Mouse (Mus musculus) heart, postnatal 0 days (tissue): ENCODE data around the gene Cst7. TPM values are rescaled to one million over a fixed set of nuclear protein-coding genes. Genes with fewer than 3 reads are reported as not detected.
"Not testable (repeated sequence)": the region's sequence is repeated elsewhere in the genome, so short reads cannot be mapped to it uniquely, and the experiment has no call there.

Source experiments
- ATAC-seq: fragments of 200-750 bp; cut with Nextera tagmentation; 2 replicates; pipeline ENCODE4 v1.8.0; 2017; ENCODE audit warnings: low read depth, moderate number of reproducible peaks, moderate library complexity; ENCODE audit not compliant: insufficient read depth
- DNase-seq: peaks from one replicate; pipeline ENCODE4 v3.0.0-alpha.2; 2016; ENCODE audit warnings: low spot score
- H3K27ac ChIP-seq: fragments of 300-500 bp; sonication (generic); 2 replicates; pipeline ENCODE4 v1.5.1; 2014; ENCODE audit warnings: low read depth, mild to moderate bottlenecking
- H3K27me3 ChIP-seq: fragments of 300-500 bp; sonication (generic); 2 replicates; pipeline ENCODE4 v1.6.1; 2014; ENCODE audit warnings: low read length, mixed read lengths; ENCODE audit not compliant: control insufficient read depth, insufficient read depth
- H3K36me3 ChIP-seq: fragments of 300-500 bp; sonication (generic); replicated peaks from 2 replicates; pipeline ENCODE4 v1.6.1; 2014; ENCODE audit warnings: low read length, mixed read lengths; ENCODE audit not compliant: control insufficient read depth, insufficient read depth
- H3K4me1 ChIP-seq: fragments of 300-500 bp; sonication (generic); 2 replicates; pipeline ENCODE4 v1.6.1; 2014; ENCODE audit warnings: antibody characterized with exemption; ENCODE audit not compliant: control insufficient read depth, insufficient read depth
- H3K4me2 ChIP-seq: fragments of 300-500 bp; sonication (generic); 2 replicates; pipeline ENCODE4 v1.6.1; 2014; ENCODE audit warnings: low read depth, mild to moderate bottlenecking, low read length, moderate library complexity
- H3K4me3 ChIP-seq: fragments of 300-500 bp; sonication (generic); 2 replicates; pipeline ENCODE4 v1.5.1; 2014; ENCODE audit warnings: low read depth, low read length
- H3K9ac ChIP-seq: fragments of 300-500 bp; sonication (generic); replicated peaks from 2 replicates; pipeline ENCODE4 v1.6.1; 2014; ENCODE audit warnings: low read depth, low read length, mixed read lengths
- H3K9me3 ChIP-seq: fragments of 300-500 bp; sonication (generic); replicated peaks from 2 replicates; pipeline ENCODE4 v1.6.1; 2016; ENCODE audit warnings: low read length; ENCODE audit not compliant: control insufficient read depth
- CTCF ChIP-seq: IDR thresholded peaks from 2 replicates; pipeline ENCODE4 v1.5.1; 2016; ENCODE audit warnings: antibody characterized with exemption, control low read depth, low read depth
- EP300 ChIP-seq: IDR thresholded peaks from 2 replicates; pipeline ENCODE4 v1.6.1; 2016; ENCODE audit warnings: antibody characterized with exemption, low read depth
- WGBS: fragments of 180-500 bp; shearing (Covaris S2); extraction: QIAGEN DNeasy Blood & Tissue Kit; methylation state at CpG from one replicate; pipeline ENCODE4 v1.1.7; 2014; 5-methylcytosine and 5-hydroxymethylcytosine counted together
- polyA plus RNA-seq: library from polyadenylated mRNA; unstranded; fragments of >200 nt; fragmentation: Nextera tagmentation; extraction: Ambion mirVana; gene quantifications from 2 replicates; pipeline ENCODE4 v1.2.1, GENCODE M21; 2015
- total RNA-seq: library from RNA; depleted of rRNA; stranded (reverse); fragments of >200 nt; gene quantifications from 2 replicates; pipeline ENCODE4 v1.2.3, GENCODE M21; 2014; ENCODE audit warnings: low replicate concordance; rRNA removed

Gene Cst7
- total RNA-seq (not detected in 2 replicates), polyA plus RNA-seq (0.12 and 0.16 TPM in 2 replicates)

GRCm38 (mm10) chr2:150569847-150570590 lies at the start of gene Cst7:
TSS of gene Cst7 (plus strand) at chr2:150570415.
- Histone ChIP-seq H3K36me3 (no peaks in the 10 kb centered on the region), H3K4me2 (no peak within 1 kb of the TSS), H3K9me3 (no peaks in the 10 kb centered on the region), H3K4me3 (no peak within 1 kb of the TSS), H3K27ac (no peak within 1 kb of the TSS), H3K4me1 (no peaks in the 10 kb centered on the region), H3K27me3 (no peaks in the 10 kb centered on the region), H3K9ac (no peak within 1 kb of the TSS)
- ATAC-seq (no peak), DNase-seq (no peak)
- WGBS = 53% methylated on average over 11 of the region's 11 CpGs
- no peak for TF ChIP-seq CTCF
- no peak for TF ChIP-seq EP300

- H3K4me3 ChIP-seq = peak overlapping the region; percentile 38
- no peak for ATAC-seq
These were observed 44.5 kb upstream of the Cst7 start for GRCm38 (mm10) chr2:150525703-150526207.

GRCm38 (mm10) chr2:150549576-150549975 lies 20.6 kb upstream of the Cst7 start:
- not testable (repeated sequence) for H3K27ac ChIP-seq, H3K9me3 ChIP-seq, H3K27me3 ChIP-seq, H3K4me1 ChIP-seq, H3K36me3 ChIP-seq, H3K4me3 ChIP-seq, H3K9ac ChIP-seq, H3K4me2 ChIP-seq, DNase-seq, ATAC-seq
- 73% methylated on average over 10 of the region's 10 CpGs for WGBS

More at GRCm38 (mm10) chr2:150525703-150526207, 44.5 kb upstream of the Cst7 start:
- DNase-seq = no peak
- Histone ChIP-seq H3K36me3 (no peaks in the 10 kb centered on the region), H3K9me3 (no peaks in the 10 kb centered on the region), H3K27ac (no peak overlapping the region), H3K9ac (peak overlapping the region; percentile 32; the same call in 1 of the 2 replicates), H3K27me3 (peaks cover 5% of the 10 kb centered on the region; the same call in 1 of the 2 replicates), H3K4me2 (peak overlapping the region; percentile 66), H3K4me1 (no peaks in the 10 kb centered on the region)
- WGBS = 4% methylated on average over 42 of the region's 42 CpGs
- TF ChIP-seq EP300 (no peak), CTCF (no peak)

- Histone ChIP-seq H3K36me3 (no peaks in the 10 kb centered on the region), H3K27ac (no peak overlapping the region), H3K27me3 (no peaks in the 10 kb centered on the region), H3K4me3 (no peak overlapping the region), H3K4me2 (no peak overlapping the region), H3K9me3 (no peaks in the 10 kb centered on the region), H3K9ac (no peak overlapping the region), H3K4me1 (no peaks in the 10 kb centered on the region)
- TF ChIP-seq EP300 = no peak
- TF ChIP-seq CTCF = peak; percentile 53
- no peak for DNase-seq
- 32% methylated on average over 3 of the region's 3 CpGs for WGBS
- ATAC-seq = no peak
These were observed 11.6 kb upstream of the Cst7 start for GRCm38 (mm10) chr2:150558568-150558967.

GRCm38 (mm10) chr2:150567051-150567450 lies 3.2 kb upstream of the Cst7 start:
- H3K4me3 ChIP-seq = no peak overlapping the region
- H3K4me1 ChIP-seq = no peaks in the 10 kb centered on the region
- no peak overlapping the region for H3K27ac ChIP-seq
- TF ChIP-seq CTCF (no peak), EP300 (no peak)
- no peak overlapping the region for H3K4me2 ChIP-seq
- no peak overlapping the region for H3K9ac ChIP-seq
- ATAC-seq (peak; percentile 62), DNase-seq (no peak)
- no peaks in the 10 kb centered on the region for H3K9me3 ChIP-seq
- WGBS = 21% methylated on average over 2 of the region's 2 CpGs
- H3K36me3 ChIP-seq = no peaks in the 10 kb centered on the region
- no peaks in the 10 kb centered on the region for H3K27me3 ChIP-seq

GRCm38 (mm10) chr2:150570761-150571160 lies 546 bp downstream of the Cst7 start:
- WGBS = 87% methylated on average over 2 of the region's 2 CpGs
- Histone ChIP-seq H3K9ac (no peak overlapping the region), H3K4me1 (no peaks in the 10 kb centered on the region), H3K4me3 (no peak overlapping the region), H3K4me2 (no peak overlapping the region), H3K27me3 (no peaks in the 10 kb centered on the region), H3K27ac (no peak overlapping the region), H3K36me3 (no peaks in the 10 kb centered on the region), H3K9me3 (no peaks in the 10 kb centered on the region)
- TF ChIP-seq EP300 = no peak
- TF ChIP-seq CTCF = no peak
- no peak for DNase-seq
- no peak for ATAC-seq
